Mouse (Mus musculus) testis, adult 2 months (tissue): Measurements from ENCODE around the gene Pcsk2.

Experiments
- CTCF ChIP-seq: fragments of 200-500 bp; IDR thresholded peaks from 2 replicates; pipeline ENCODE4 v1.5.1; 2012; ENCODE audit warnings: low read depth, mild to moderate bottlenecking, inconsistent platforms, low read length, moderate library complexity; ENCODE audit not compliant: control insufficient read depth, insufficient read depth, insufficient replicate concordance
- POLR2A ChIP-seq: fragments of 200-500 bp; IDR thresholded peaks from 2 replicates; pipeline ENCODE4 v1.6.1; 2012; ENCODE audit warnings: low read depth, mild to moderate bottlenecking, inconsistent platforms, low read length, moderate library complexity; ENCODE audit not compliant: control insufficient read depth

DNA sequence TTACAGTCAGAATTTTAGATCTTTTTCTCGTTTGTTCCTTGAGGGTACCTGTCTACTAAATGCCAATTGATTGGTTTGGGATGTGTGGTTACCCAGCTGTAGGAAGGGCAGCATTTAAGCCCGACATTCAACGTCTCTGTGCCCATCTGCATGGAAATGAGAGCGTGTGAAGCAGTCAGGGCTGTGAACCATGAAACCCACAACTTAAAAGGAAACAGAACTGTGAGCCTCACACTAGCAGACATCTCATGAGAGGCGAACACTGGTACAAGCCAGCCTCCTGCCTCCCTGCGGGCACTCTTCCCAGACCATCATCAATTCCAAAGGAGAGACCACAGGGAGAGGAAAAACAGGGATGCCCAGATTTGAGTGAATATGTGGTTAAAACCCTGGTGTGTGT lies 294.9 kb downstream of the Pcsk2 start:
- TF ChIP-seq CTCF = no peak
- TF ChIP-seq POLR2A = no peak
